Mouse (Mus musculus): ENCODE data around the gene Zan. TPM values are rescaled to one million over a fixed set of nuclear protein-coding genes. Genes with fewer than 3 reads are reported as not detected.

Gene Zan
- polyA plus RNA-seq, 1 experiment from 2014 or later = 0.06 TPM

- Histone ChIP-seq H3K27me3 (ENCODE audit: control insufficient read depth, insufficient read depth, low read length) (no peaks in the 10 kb centered on the region), H3K4me1 (replicated peaks; ENCODE audit: control insufficient read depth, insufficient read depth, low read length) (no peaks in the 10 kb centered on the region), H3K4me2 (replicated peaks; ENCODE audit: low read depth, low read length) (no peak overlapping the region), H3K9me3 (ENCODE audit: control insufficient read depth, low read length) (no peaks in the 10 kb centered on the region), H3K27ac (ENCODE audit: low read depth, low read length) (no peak overlapping the region), H3K4me3 (ENCODE audit: low read depth, low read length) (no peak overlapping the region), H3K9ac (ENCODE audit: low read depth, low read length) (no peak overlapping the region), H3K36me3 (ENCODE audit: control insufficient read depth, insufficient read depth, low read length) (no peaks in the 10 kb centered on the region)
- ATAC-seq (ENCODE audit: low FRiP score) = no peak
- 66% methylated on average over 5 of the region's 5 CpGs for WGBS
- DNase-seq (ENCODE audit: low spot score) = no peak
Observed at GRCm38 (mm10) chr5:137414253-137414652, 62.6 kb downstream of the Zan start.

GRCm38 (mm10) chr5:137411235-137411634 lies 65.6 kb downstream of the Zan start:
- ATAC-seq (ENCODE audit: low FRiP score) (no peak), DNase-seq (ENCODE audit: low spot score) (no peak)
- H3K9ac ChIP-seq (ENCODE audit: low read depth, low read length) = no peak overlapping the region
- no peaks in the 10 kb centered on the region for H3K9me3 ChIP-seq (ENCODE audit: control insufficient read depth, low read length)
- H3K27me3 ChIP-seq (ENCODE audit: control insufficient read depth, insufficient read depth, low read length) = no peaks in the 10 kb centered on the region
- no peak overlapping the region for H3K4me3 ChIP-seq (ENCODE audit: low read depth, low read length)
- WGBS = 74% methylated on average over 8 of the region's 8 CpGs
- no peaks in the 10 kb centered on the region for H3K4me1 ChIP-seq (replicated peaks; ENCODE audit: control insufficient read depth, insufficient read depth, low read length)
- H3K27ac ChIP-seq (ENCODE audit: low read depth, low read length) = no peak overlapping the region
- no peak overlapping the region for H3K4me2 ChIP-seq (replicated peaks; ENCODE audit: low read depth, low read length)
- H3K36me3 ChIP-seq (ENCODE audit: control insufficient read depth, insufficient read depth, low read length) = no peaks in the 10 kb centered on the region

- no peaks in the 10 kb centered on the region for H3K36me3 ChIP-seq (ENCODE audit: control insufficient read depth, insufficient read depth, low read length)
- no peak overlapping the region for H3K4me2 ChIP-seq (replicated peaks; ENCODE audit: low read depth, low read length)
- H3K27ac ChIP-seq (ENCODE audit: low read depth, low read length) = no peak overlapping the region
- DNase-seq (ENCODE audit: low spot score) = no peak
- WGBS = 91% methylated on average over 3 of the region's 3 CpGs
- no peaks in the 10 kb centered on the region for H3K27me3 ChIP-seq (ENCODE audit: control insufficient read depth, insufficient read depth, low read length)
- H3K4me1 ChIP-seq (replicated peaks; ENCODE audit: control insufficient read depth, insufficient read depth, low read length) = no peaks in the 10 kb centered on the region
- H3K9ac ChIP-seq (ENCODE audit: low read depth, low read length) = no peak overlapping the region
- no peak for ATAC-seq (ENCODE audit: low FRiP score)
- no peak overlapping the region for H3K4me3 ChIP-seq (ENCODE audit: low read depth, low read length)
- H3K9me3 ChIP-seq (ENCODE audit: control insufficient read depth, low read length) = no peaks in the 10 kb centered on the region
Observed at GRCm38 (mm10) chr5:137410549-137410948, 66.3 kb downstream of the Zan start.

DNA sequence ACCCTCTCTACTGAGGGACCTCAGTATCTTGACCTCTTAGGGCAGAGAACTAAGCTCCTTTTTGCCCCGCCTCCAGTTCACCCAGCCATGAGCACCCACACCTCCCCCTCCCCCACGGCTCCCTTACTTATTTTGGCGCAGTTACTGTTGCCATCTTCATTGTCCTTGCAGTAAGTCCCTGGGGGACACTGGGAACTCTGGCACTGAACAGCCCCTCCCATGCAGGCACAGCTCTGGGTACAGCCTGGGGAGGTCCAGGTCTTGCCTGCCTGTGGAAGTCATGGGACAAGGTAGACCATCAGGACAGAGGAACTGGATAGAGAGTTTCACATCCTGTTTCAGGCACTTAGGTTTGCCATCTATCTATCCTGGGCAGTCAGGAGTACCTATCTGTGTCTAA lies 66.8 kb downstream of the Zan start:
- Histone ChIP-seq H3K4me3 (ENCODE audit: low read depth, low read length) (no peak overlapping the region), H3K4me1 (replicated peaks; ENCODE audit: control insufficient read depth, insufficient read depth, low read length) (no peaks in the 10 kb centered on the region), H3K4me2 (replicated peaks; ENCODE audit: low read depth, low read length) (no peak overlapping the region), H3K27me3 (ENCODE audit: control insufficient read depth, insufficient read depth, low read length) (no peaks in the 10 kb centered on the region), H3K9ac (ENCODE audit: low read depth, low read length) (no peak overlapping the region), H3K9me3 (ENCODE audit: control insufficient read depth, low read length) (no peaks in the 10 kb centered on the region), H3K27ac (ENCODE audit: low read depth, low read length) (no peak overlapping the region), H3K36me3 (ENCODE audit: control insufficient read depth, insufficient read depth, low read length) (no peaks in the 10 kb centered on the region)
- WGBS = 68% methylated on average over 3 of the region's 3 CpGs
- no peak for DNase-seq (ENCODE audit: low spot score)
- ATAC-seq (ENCODE audit: low FRiP score) = no peak

DNA sequence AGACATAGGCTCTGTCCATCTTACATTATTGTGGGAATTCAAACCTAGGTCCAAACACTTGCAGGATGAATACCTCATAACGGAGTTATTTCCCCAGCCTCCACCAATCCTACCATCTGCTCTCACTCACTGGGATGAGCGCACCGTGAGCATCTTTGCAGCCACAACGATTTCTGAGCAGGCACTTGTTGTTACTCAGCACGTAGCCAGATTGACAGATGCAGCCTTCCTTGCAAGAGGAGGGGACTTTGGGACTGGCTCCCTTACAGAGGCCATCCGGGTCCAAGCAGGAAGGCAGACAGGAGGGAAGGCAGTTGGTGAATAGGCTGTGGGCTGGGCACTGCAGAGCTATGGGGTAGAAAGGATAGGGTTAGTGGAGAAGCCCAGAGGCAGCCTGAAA lies 67.4 kb downstream of the Zan start:
- no peak overlapping the region for H3K4me3 ChIP-seq (ENCODE audit: low read depth, low read length)
- H3K9ac ChIP-seq (ENCODE audit: low read depth, low read length) = no peak overlapping the region
- DNase-seq (ENCODE audit: low spot score) = no peak
- no peak overlapping the region for H3K4me2 ChIP-seq (replicated peaks; ENCODE audit: low read depth, low read length)
- H3K9me3 ChIP-seq (ENCODE audit: control insufficient read depth, low read length) = no peaks in the 10 kb centered on the region
- no peak overlapping the region for H3K27ac ChIP-seq (ENCODE audit: low read depth, low read length)
- no peak for ATAC-seq (ENCODE audit: low FRiP score)
- WGBS = 64% methylated on average over 6 of the region's 6 CpGs
- no peaks in the 10 kb centered on the region for H3K4me1 ChIP-seq (replicated peaks; ENCODE audit: control insufficient read depth, insufficient read depth, low read length)
- no peaks in the 10 kb centered on the region for H3K36me3 ChIP-seq (ENCODE audit: control insufficient read depth, insufficient read depth, low read length)
- H3K27me3 ChIP-seq (ENCODE audit: control insufficient read depth, insufficient read depth, low read length) = no peaks in the 10 kb centered on the region

DNA sequence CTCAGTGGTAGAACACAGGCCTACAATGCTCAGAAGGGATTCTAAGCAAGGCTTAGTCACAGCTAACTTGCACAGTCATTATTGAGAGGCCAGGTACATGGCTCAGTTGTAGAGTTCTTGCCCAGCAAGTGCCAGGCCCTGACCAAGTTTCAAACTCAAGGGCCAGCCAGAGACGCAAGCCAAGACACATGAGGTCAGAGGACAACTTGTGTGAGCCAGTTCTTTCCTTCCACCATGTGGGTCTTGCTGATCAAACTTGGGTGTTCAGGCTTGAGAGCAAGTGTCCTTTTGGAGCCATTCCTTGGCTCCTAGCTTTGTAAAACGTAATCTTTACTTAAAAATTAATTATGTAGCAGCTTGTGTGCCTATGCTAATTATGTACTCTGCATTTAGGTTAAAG lies 72.8 kb downstream of the Zan start:
- Histone ChIP-seq H3K4me3 (ENCODE audit: low read depth, low read length) (no peak overlapping the region), H3K4me1 (replicated peaks; ENCODE audit: control insufficient read depth, insufficient read depth, low read length) (no peaks in the 10 kb centered on the region), H3K9ac (ENCODE audit: low read depth, low read length) (no peak overlapping the region), H3K27me3 (ENCODE audit: control insufficient read depth, insufficient read depth, low read length) (no peaks in the 10 kb centered on the region), H3K4me2 (replicated peaks; ENCODE audit: low read depth, low read length) (no peak overlapping the region), H3K36me3 (ENCODE audit: control insufficient read depth, insufficient read depth, low read length) (no peaks in the 10 kb centered on the region), H3K9me3 (ENCODE audit: control insufficient read depth, low read length) (no peaks in the 10 kb centered on the region), H3K27ac (ENCODE audit: low read depth, low read length) (no peak overlapping the region)
- ATAC-seq (ENCODE audit: low FRiP score) (no peak), DNase-seq (ENCODE audit: low spot score) (no peak)
- 78% methylated on average over 2 of the region's 2 CpGs for WGBS

- no peak for ATAC-seq (ENCODE audit: low FRiP score)
Observed at GRCm38 (mm10) chr5:137394456-137394855, 82.4 kb downstream of the Zan start.

DNA sequence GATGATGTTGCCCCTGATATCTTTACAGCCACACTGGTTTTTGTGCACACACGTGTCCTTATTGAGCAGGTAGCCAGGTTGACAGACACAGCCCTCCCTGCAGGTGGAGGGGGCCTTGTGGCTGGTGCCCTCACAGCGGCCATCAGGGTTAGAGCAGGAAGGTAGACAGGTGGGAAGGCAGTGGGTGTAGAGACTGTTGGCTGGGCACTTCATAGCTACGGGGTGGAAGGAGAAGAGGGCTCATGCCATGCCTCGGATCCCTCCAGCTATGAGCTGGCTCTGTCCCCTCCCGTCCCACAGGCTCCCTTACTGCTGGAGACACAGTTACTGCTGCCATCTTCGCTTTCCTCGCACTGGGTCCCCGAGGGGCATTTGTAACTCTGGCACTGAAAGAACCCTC lies 85.2 kb downstream of the Zan start:
- H3K4me3 ChIP-seq (ENCODE audit: low read depth, low read length) = no peak overlapping the region
- 83% methylated on average over 8 of the region's 8 CpGs for WGBS

More at GRCm38 (mm10) chr5:137394456-137394855, 82.4 kb downstream of the Zan start:
- no peak overlapping the region for H3K4me3 ChIP-seq (ENCODE audit: low read depth, low read length)
- no peaks in the 10 kb centered on the region for H3K36me3 ChIP-seq (ENCODE audit: control insufficient read depth, insufficient read depth, low read length)
- no peaks in the 10 kb centered on the region for H3K4me1 ChIP-seq (replicated peaks; ENCODE audit: control insufficient read depth, insufficient read depth, low read length)
- H3K9me3 ChIP-seq (ENCODE audit: control insufficient read depth, low read length) = no peaks in the 10 kb centered on the region
- no peaks in the 10 kb centered on the region for H3K27me3 ChIP-seq (ENCODE audit: control insufficient read depth, insufficient read depth, low read length)
- H3K4me2 ChIP-seq (replicated peaks; ENCODE audit: low read depth, low read length) = no peak overlapping the region
- WGBS = 42% methylated on average over 7 of the region's 7 CpGs
- H3K27ac ChIP-seq (ENCODE audit: low read depth, low read length) = no peak overlapping the region
- DNase-seq (ENCODE audit: low spot score) = no peak
- no peak overlapping the region for H3K9ac ChIP-seq (ENCODE audit: low read depth, low read length)

GRCm38 (mm10) chr5:137386712-137387111 lies 90.2 kb downstream of the Zan start:
- 90% methylated on average over 7 of the region's 7 CpGs for WGBS

More for the DNA sequence above, 85.2 kb downstream of the Zan start:
- Histone ChIP-seq H3K4me2 (replicated peaks; ENCODE audit: low read depth, low read length) (no peak overlapping the region), H3K9me3 (ENCODE audit: control insufficient read depth, low read length) (no peaks in the 10 kb centered on the region), H3K27me3 (ENCODE audit: control insufficient read depth, insufficient read depth, low read length) (no peaks in the 10 kb centered on the region), H3K27ac (ENCODE audit: low read depth, low read length) (no peak overlapping the region), H3K36me3 (ENCODE audit: control insufficient read depth, insufficient read depth, low read length) (no peaks in the 10 kb centered on the region), H3K9ac (ENCODE audit: low read depth, low read length) (no peak overlapping the region), H3K4me1 (replicated peaks; ENCODE audit: control insufficient read depth, insufficient read depth, low read length) (no peaks in the 10 kb centered on the region)
- DNase-seq (ENCODE audit: low spot score) (no peak), ATAC-seq (ENCODE audit: low FRiP score) (no peak)

More at GRCm38 (mm10) chr5:137386712-137387111, 90.2 kb downstream of the Zan start:
- no peak overlapping the region for H3K4me3 ChIP-seq (ENCODE audit: low read depth, low read length)
- H3K27ac ChIP-seq (ENCODE audit: low read depth, low read length) = no peak overlapping the region
- H3K27me3 ChIP-seq (ENCODE audit: control insufficient read depth, insufficient read depth, low read length) = no peaks in the 10 kb centered on the region
- no peaks in the 10 kb centered on the region for H3K36me3 ChIP-seq (ENCODE audit: control insufficient read depth, insufficient read depth, low read length)
- H3K9me3 ChIP-seq (ENCODE audit: control insufficient read depth, low read length) = no peaks in the 10 kb centered on the region
- no peak overlapping the region for H3K4me2 ChIP-seq (replicated peaks; ENCODE audit: low read depth, low read length)
- H3K9ac ChIP-seq (ENCODE audit: low read depth, low read length) = no peak overlapping the region
- ATAC-seq (ENCODE audit: low FRiP score) (no peak), DNase-seq (ENCODE audit: low spot score) (no peak)
- no peaks in the 10 kb centered on the region for H3K4me1 ChIP-seq (replicated peaks; ENCODE audit: control insufficient read depth, insufficient read depth, low read length)
